Mouse (Mus musculus): ENCODE data around the gene Ankdd1a. TPM values are rescaled to one million over a fixed set of nuclear protein-coding genes. Genes with fewer than 3 reads are reported as not detected.

Ankdd1a gene
- polyA plus RNA-seq, 1 experiment from 2014 or later, result not detected

GRCm38 (mm10) chr9:65472769-65473168 lies 47.2 kb downstream of the Ankdd1a start:
- Histone ChIP-seq H3K9me3 (replicated peaks) (no peaks in the 10 kb centered on the region), H3K27me3 (ENCODE audit: low read depth, poor library complexity, severe bottlenecking) (no peaks in the 10 kb centered on the region), H3K4me3 (no peak overlapping the region), H3K27ac (replicated peaks) (no peak overlapping the region), H3K36me3 (peaks cover 81% of the 10 kb centered on the region), H3K4me1 (0 out of 2 replicates have a peak, but pooled peaks cover 2% of the 10 kb centered on the region)
- DNase-seq (ENCODE audit: low spot score), result no peak
- 95% methylated on average over 4 of the region's 4 CpGs for WGBS

- Histone ChIP-seq H3K4me1 (peaks cover 2% of the 10 kb centered on the region; the same call in 1 of the 2 replicates), H3K36me3 (peaks cover 74% of the 10 kb centered on the region), H3K4me3 (no peak overlapping the region), H3K9me3 (replicated peaks) (no peaks in the 10 kb centered on the region), H3K27me3 (ENCODE audit: low read depth, poor library complexity, severe bottlenecking) (no peaks in the 10 kb centered on the region), H3K27ac (replicated peaks) (no peak overlapping the region)
- no peak for DNase-seq (ENCODE audit: low spot score)
- 77% methylated on average over 11 of the region's 11 CpGs for WGBS
These were observed 52.3 kb downstream of the Ankdd1a start for GRCm38 (mm10) chr9:65467686-65468085.

- H3K9me3 ChIP-seq (replicated peaks), result no peaks in the 10 kb centered on the region
- no peak overlapping the region for H3K4me3 ChIP-seq
- no peak overlapping the region for H3K27ac ChIP-seq (replicated peaks)
- H3K36me3 ChIP-seq, result peaks cover 55% of the 10 kb centered on the region
- DNase-seq (ENCODE audit: low spot score), result no peak
- H3K27me3 ChIP-seq (ENCODE audit: low read depth, poor library complexity, severe bottlenecking), result no peaks in the 10 kb centered on the region
- H3K4me1 ChIP-seq, result peaks cover 18% of the 10 kb centered on the region
- 96% methylated on average over 2 of the region's 2 CpGs for WGBS
These were observed 54.8 kb downstream of the Ankdd1a start for GRCm38 (mm10) chr9:65465241-65465640.

- peaks cover 44% of the 10 kb centered on the region for H3K36me3 ChIP-seq
- no peak for DNase-seq (ENCODE audit: low spot score)
- no peak overlapping the region for H3K4me3 ChIP-seq
- no peaks in the 10 kb centered on the region for H3K9me3 ChIP-seq (replicated peaks)
- H3K27ac ChIP-seq (replicated peaks), result no peak overlapping the region
- 90% methylated on average over 6 of the region's 6 CpGs for WGBS
- no peaks in the 10 kb centered on the region for H3K27me3 ChIP-seq (ENCODE audit: low read depth, poor library complexity, severe bottlenecking)
- H3K4me1 ChIP-seq, result peaks cover 25% of the 10 kb centered on the region
These were observed 55.8 kb downstream of the Ankdd1a start for GRCm38 (mm10) chr9:65464161-65464560.

GRCm38 (mm10) chr9:65462544-65462943 lies 57.4 kb downstream of the Ankdd1a start:
- H3K4me3 ChIP-seq, result no peak overlapping the region
- WGBS, result 87% methylated on average over 5 of the region's 5 CpGs
- peaks cover 22% of the 10 kb centered on the region for H3K4me1 ChIP-seq
- DNase-seq (ENCODE audit: low spot score), result no peak
- H3K27ac ChIP-seq (replicated peaks), result no peak overlapping the region
- H3K36me3 ChIP-seq, result peaks cover 33% of the 10 kb centered on the region
- no peaks in the 10 kb centered on the region for H3K27me3 ChIP-seq (ENCODE audit: low read depth, poor library complexity, severe bottlenecking)
- H3K9me3 ChIP-seq (replicated peaks), result no peaks in the 10 kb centered on the region

- peaks cover 17% of the 10 kb centered on the region for H3K36me3 ChIP-seq
- H3K9me3 ChIP-seq (replicated peaks), result no peaks in the 10 kb centered on the region
- H3K27me3 ChIP-seq (ENCODE audit: low read depth, poor library complexity, severe bottlenecking), result no peaks in the 10 kb centered on the region
- peak within 1 kb of the TSS; percentile 94 for H3K4me3 ChIP-seq
- WGBS, result under 1% methylated on average over 53 of the region's 53 CpGs
- H3K27ac ChIP-seq (replicated peaks), result peak within 1 kb of the TSS; percentile 91
- peaks cover 22% of the 10 kb centered on the region for H3K4me1 ChIP-seq
- DNase-seq (ENCODE audit: low spot score), result peak; percentile 98
These were observed 59.1 kb downstream of the Ankdd1a start, which contains the start of gene Spg21 for GRCm38 (mm10) chr9:65460732-65461442. Gene Spg21, plus strand, starts transcription at chr9:65460947.

- peak overlapping the region; percentile 91 for H3K27ac ChIP-seq (replicated peaks)
- 49% methylated on average over 3 of the region's 3 CpGs for WGBS
- DNase-seq (ENCODE audit: low spot score), result no peak
- peaks cover 22% of the 10 kb centered on the region for H3K4me1 ChIP-seq
- H3K36me3 ChIP-seq, result peaks cover 11% of the 10 kb centered on the region
- peak overlapping the region; percentile 94; the same call in 1 of the 2 replicates for H3K4me3 ChIP-seq
- no peaks in the 10 kb centered on the region for H3K27me3 ChIP-seq (ENCODE audit: low read depth, poor library complexity, severe bottlenecking)
- no peaks in the 10 kb centered on the region for H3K9me3 ChIP-seq (replicated peaks)
These were observed 59.8 kb downstream of the Ankdd1a start for GRCm38 (mm10) chr9:65460198-65460597.

- DNase-seq (ENCODE audit: low spot score), result no peak
- Histone ChIP-seq H3K4me1 (peaks cover 22% of the 10 kb centered on the region), H3K27ac (replicated peaks) (no peak overlapping the region), H3K36me3 (peaks cover under 1% of the 10 kb centered on the region; the same call in 1 of the 2 replicates), H3K4me3 (no peak overlapping the region), H3K27me3 (ENCODE audit: low read depth, poor library complexity, severe bottlenecking) (no peaks in the 10 kb centered on the region), H3K9me3 (replicated peaks) (no peaks in the 10 kb centered on the region)
- WGBS, result 93% methylated on average over 2 of the region's 2 CpGs
These were observed 61.0 kb downstream of the Ankdd1a start for GRCm38 (mm10) chr9:65458975-65459374.

- DNase-seq (ENCODE audit: low spot score), result no peak
- Histone ChIP-seq H3K9me3 (replicated peaks) (no peaks in the 10 kb centered on the region), H3K27me3 (ENCODE audit: low read depth, poor library complexity, severe bottlenecking) (no peaks in the 10 kb centered on the region), H3K4me3 (no peak overlapping the region), H3K4me1 (no peaks in the 10 kb centered on the region), H3K36me3 (peaks cover 80% of the 10 kb centered on the region), H3K27ac (replicated peaks) (no peak overlapping the region)
- 92% methylated on average over 6 of the region's 6 CpGs for WGBS
These were observed 72.0 kb downstream of the Ankdd1a start for GRCm38 (mm10) chr9:65447951-65448350.

GRCm38 (mm10) chr9:65444692-65445091 lies 75.3 kb downstream of the Ankdd1a start:
- H3K27me3 ChIP-seq (ENCODE audit: low read depth, poor library complexity, severe bottlenecking), result no peaks in the 10 kb centered on the region

More at GRCm38 (mm10) chr9:65444692-65445091, 75.3 kb downstream of the Ankdd1a start:
- H3K4me1 ChIP-seq, result no peaks in the 10 kb centered on the region
- no peaks in the 10 kb centered on the region for H3K9me3 ChIP-seq (replicated peaks)
- H3K27ac ChIP-seq (replicated peaks), result no peak overlapping the region
- DNase-seq (ENCODE audit: low spot score), result no peak
- no peak overlapping the region for H3K4me3 ChIP-seq
- peaks cover 77% of the 10 kb centered on the region for H3K36me3 ChIP-seq
- 93% methylated on average over 4 of the region's 4 CpGs for WGBS

Other genes starting within 250 kb of the Ankdd1a start
- 41.6 and 42.3 TPM in 2 replicates for gene Clpx, start 225.9 kb downstream of the Ankdd1a start, polyA plus RNA-seq (2016; fragmentation: Nextera tagmentation; extraction: Ambion mirVana)
- gene Pdcd7, start 174.1 kb downstream of the Ankdd1a start, polyA plus RNA-seq (2016; fragmentation: Nextera tagmentation; extraction: Ambion mirVana), result 8.1 and 8.4 TPM in 2 replicates
- 0.29 and 0.36 TPM in 2 replicates for gene Ubap1l, start 159.2 kb downstream of the Ankdd1a start, polyA plus RNA-seq (2016; fragmentation: Nextera tagmentation; extraction: Ambion mirVana)
- gene Kbtbd13, start 128.5 kb downstream of the Ankdd1a start, polyA plus RNA-seq (2016; fragmentation: Nextera tagmentation; extraction: Ambion mirVana), result 0.61 and 0.81 TPM in 2 replicates
- gene Rasl12, start 121.7 kb downstream of the Ankdd1a start, polyA plus RNA-seq (2016; fragmentation: Nextera tagmentation; extraction: Ambion mirVana), result 6.7 TPM in 2 replicates
- gene Slc51b, start 97.2 kb downstream of the Ankdd1a start, polyA plus RNA-seq (2016; fragmentation: Nextera tagmentation; extraction: Ambion mirVana), result not detected in 2 replicates
- gene Mtfmt, start 84.4 kb downstream of the Ankdd1a start, polyA plus RNA-seq (2016; fragmentation: Nextera tagmentation; extraction: Ambion mirVana), result 19.2 and 21.9 TPM in 2 replicates
- gene Spg21, start 59.2 kb downstream of the Ankdd1a start, polyA plus RNA-seq (2016; fragmentation: Nextera tagmentation; extraction: Ambion mirVana), result 93.6 and 101 TPM in 2 replicates
- 13.4 and 13.9 TPM in 2 replicates for gene Plekho2, start 59.8 kb upstream of the Ankdd1a start, polyA plus RNA-seq (2016; fragmentation: Nextera tagmentation; extraction: Ambion mirVana)
- gene Pif1, start 67.0 kb upstream of the Ankdd1a start, polyA plus RNA-seq (2016; fragmentation: Nextera tagmentation; extraction: Ambion mirVana), result 27.8 and 29.3 TPM in 2 replicates
- gene Rbpms2, start 109.5 kb upstream of the Ankdd1a start, polyA plus RNA-seq (2016; fragmentation: Nextera tagmentation; extraction: Ambion mirVana), result 33.2 and 39.4 TPM in 2 replicates
- gene Oaz2, start 147.8 kb upstream of the Ankdd1a start, polyA plus RNA-seq (2016; fragmentation: Nextera tagmentation; extraction: Ambion mirVana), result 234 and 269 TPM in 2 replicates

Data from midbrain, embryonic 10.5 days (tissue).